Mouse (Mus musculus) liver, embryonic 11.5 days (tissue): ENCODE measurements at regions not wholly inside any gene's neighbourhood (a gene's known extent, or its start where the extent isn't known, plus 50 kb on each side); places are given as distances from the start of the nearest gene placed in this dataset.

Experiments
- ATAC-seq: fragments of 200-750 bp; cut with Nextera tagmentation; replicated peaks from 2 replicates; pipeline ENCODE4 v1.8.0; 2017; ENCODE audit warnings: moderate number of reproducible peaks, mild to moderate bottlenecking, moderate TSS enrichment, moderate library complexity; ENCODE audit not compliant: low FRiP score
- DNase-seq: peaks from one replicate; pipeline ENCODE4 v3.0.0-alpha.2; 2017; ENCODE audit warnings: low spot score
- H3K27ac ChIP-seq: fragments of 300-500 bp; sonication (generic); 2 replicates; pipeline ENCODE4 v1.5.1; 2014; ENCODE audit warnings: mild to moderate bottlenecking, low read depth, low read length, control low read depth
- H3K27me3 ChIP-seq: fragments of 300-500 bp; sonication (generic); replicated peaks from 2 replicates; pipeline ENCODE4 v1.6.1; 2014; ENCODE audit warnings: low read length, mixed read lengths; ENCODE audit not compliant: control insufficient read depth, insufficient read depth
- H3K36me3 ChIP-seq: fragments of 300-500 bp; sonication (generic); 2 replicates; pipeline ENCODE4 v1.6.1; 2014; ENCODE audit warnings: mild to moderate bottlenecking, low read length, moderate library complexity, mixed read lengths; ENCODE audit not compliant: control insufficient read depth, insufficient read depth
- H3K4me1 ChIP-seq: fragments of 300-500 bp; sonication (generic); replicated peaks from 2 replicates; pipeline ENCODE4 v1.6.1; 2014; ENCODE audit warnings: low read length, mixed read lengths; ENCODE audit not compliant: control insufficient read depth, insufficient read depth
- H3K4me2 ChIP-seq: fragments of 300-500 bp; sonication (generic); 2 replicates; pipeline ENCODE4 v1.6.1; 2014; ENCODE audit warnings: mild to moderate bottlenecking, control low read depth, moderate library complexity
- H3K4me3 ChIP-seq: fragments of 300-500 bp; sonication (generic); 2 replicates; pipeline ENCODE4 v1.5.1; 2014; ENCODE audit warnings: low read depth, low read length, control low read depth
- H3K9ac ChIP-seq: fragments of 300-500 bp; sonication (generic); 2 replicates; pipeline ENCODE4 v1.6.1; 2014; ENCODE audit warnings: low read depth, low read length, control low read depth
- H3K9me3 ChIP-seq: fragments of 300-500 bp; sonication (generic); 2 replicates; pipeline ENCODE4 v1.6.1; 2016; ENCODE audit warnings: low read length, inconsistent platforms, mixed read lengths; ENCODE audit not compliant: control insufficient read depth
- WGBS: fragments of 180-500 bp; shearing (Covaris S2); extraction: QIAGEN DNeasy Blood & Tissue Kit; methylation state at CpG from one replicate; pipeline ENCODE4 v1.1.7; 2014; 5-methylcytosine and 5-hydroxymethylcytosine counted together

- H3K4me1 ChIP-seq = no peaks in the 10 kb centered on the region
- H3K27me3 ChIP-seq = no peaks in the 10 kb centered on the region
- no peak overlapping the region for H3K9ac ChIP-seq
- 56% methylated on average over 1 of the region's 1 CpGs for WGBS
- DNase-seq = no peak
- H3K9me3 ChIP-seq = no peaks in the 10 kb centered on the region
- H3K36me3 ChIP-seq = no peaks in the 10 kb centered on the region
- no peak for ATAC-seq
- no peak overlapping the region for H3K27ac ChIP-seq
- no peak overlapping the region for H3K4me2 ChIP-seq
- H3K4me3 ChIP-seq = no peak overlapping the region
These were observed 160.8 kb downstream of the Pdgfra start for GRCm38 (mm10) chr5:75312897-75313296.

GRCm38 (mm10) chr5:75315956-75316355, 163.9 kb downstream of the Pdgfra start:
- Histone ChIP-seq H3K9ac (no peak overlapping the region), H3K9me3 (no peaks in the 10 kb centered on the region), H3K27me3 (no peaks in the 10 kb centered on the region), H3K36me3 (no peaks in the 10 kb centered on the region), H3K4me2 (no peak overlapping the region), H3K4me3 (no peak overlapping the region), H3K4me1 (no peaks in the 10 kb centered on the region), H3K27ac (no peak overlapping the region)
- ATAC-seq (no peak), DNase-seq (no peak)
- 82% methylated on average over 1 of the region's 1 CpGs for WGBS

GRCm38 (mm10) chr5:75320536-75320935, 168.4 kb downstream of the Pdgfra start:
- no peak for ATAC-seq

GRCm38 (mm10) chr5:75334050-75334449, 182.0 kb downstream of the Pdgfra start:
- Histone ChIP-seq H3K4me3 (no peak overlapping the region), H3K27ac (no peak overlapping the region), H3K27me3 (no peaks in the 10 kb centered on the region), H3K4me1 (no peaks in the 10 kb centered on the region), H3K4me2 (no peak overlapping the region), H3K9me3 (no peaks in the 10 kb centered on the region), H3K9ac (no peak overlapping the region), H3K36me3 (no peaks in the 10 kb centered on the region)
- ATAC-seq = no peak
- WGBS = 61% methylated on average over 3 of the region's 3 CpGs
- DNase-seq = no peak

More at GRCm38 (mm10) chr5:75320536-75320935, 168.4 kb downstream of the Pdgfra start:
- Histone ChIP-seq H3K9me3 (no peaks in the 10 kb centered on the region), H3K27me3 (no peaks in the 10 kb centered on the region), H3K36me3 (no peaks in the 10 kb centered on the region), H3K4me1 (no peaks in the 10 kb centered on the region), H3K27ac (no peak overlapping the region), H3K9ac (no peak overlapping the region), H3K4me2 (no peak overlapping the region), H3K4me3 (no peak overlapping the region)
- no peak for DNase-seq
- WGBS = 78% methylated on average over 2 of the region's 2 CpGs

- no peak overlapping the region for H3K9ac ChIP-seq
- 80% methylated on average over 11 of the region's 11 CpGs for WGBS
- no peaks in the 10 kb centered on the region for H3K36me3 ChIP-seq
- ATAC-seq = no peak
- H3K4me3 ChIP-seq = no peak overlapping the region
- no peaks in the 10 kb centered on the region for H3K4me1 ChIP-seq
- H3K4me2 ChIP-seq = no peak overlapping the region
- no peaks in the 10 kb centered on the region for H3K27me3 ChIP-seq
- DNase-seq = no peak
- H3K27ac ChIP-seq = no peak overlapping the region
- no peaks in the 10 kb centered on the region for H3K9me3 ChIP-seq
These were observed 184.4 kb downstream of the Pdgfra start for GRCm38 (mm10) chr5:75336454-75336853.

- no peak for ATAC-seq
- 91% methylated on average over 11 of the region's 11 CpGs for WGBS
- no peak for DNase-seq
These were observed 186.3 kb downstream of the Pdgfra start for GRCm38 (mm10) chr5:75338439-75338838.

GRCm38 (mm10) chr5:75342599-75342998, 190.5 kb downstream of the Pdgfra start:
- H3K4me2 ChIP-seq = no peak overlapping the region
- WGBS = 76% methylated on average over 7 of the region's 7 CpGs
- DNase-seq (no peak), ATAC-seq (no peak)
- H3K36me3 ChIP-seq = no peaks in the 10 kb centered on the region
- H3K9me3 ChIP-seq = no peaks in the 10 kb centered on the region
- H3K4me1 ChIP-seq = no peaks in the 10 kb centered on the region
- H3K9ac ChIP-seq = no peak overlapping the region
- no peak overlapping the region for H3K27ac ChIP-seq
- H3K4me3 ChIP-seq = no peak overlapping the region
- no peaks in the 10 kb centered on the region for H3K27me3 ChIP-seq

More at GRCm38 (mm10) chr5:75338439-75338838, 186.3 kb downstream of the Pdgfra start:
- no peaks in the 10 kb centered on the region for H3K9me3 ChIP-seq
- no peak overlapping the region for H3K4me3 ChIP-seq
- no peaks in the 10 kb centered on the region for H3K27me3 ChIP-seq
- no peaks in the 10 kb centered on the region for H3K36me3 ChIP-seq
- H3K4me2 ChIP-seq = no peak overlapping the region
- no peak overlapping the region for H3K27ac ChIP-seq
- H3K4me1 ChIP-seq = no peaks in the 10 kb centered on the region
- H3K9ac ChIP-seq = no peak overlapping the region

- no peaks in the 10 kb centered on the region for H3K9me3 ChIP-seq
- 61% methylated on average over 11 of the region's 11 CpGs for WGBS
- no peaks in the 10 kb centered on the region for H3K36me3 ChIP-seq
- no peak overlapping the region for H3K9ac ChIP-seq
- H3K27me3 ChIP-seq = no peaks in the 10 kb centered on the region
- no peak for ATAC-seq
- DNase-seq = no peak
- no peaks in the 10 kb centered on the region for H3K4me1 ChIP-seq
- H3K27ac ChIP-seq = no peak overlapping the region
- H3K4me2 ChIP-seq = no peak overlapping the region
- H3K4me3 ChIP-seq = no peak overlapping the region
These were observed 195.0 kb downstream of the Pdgfra start for GRCm38 (mm10) chr5:75346836-75347773.

- H3K4me3 ChIP-seq = no peak overlapping the region
- WGBS = 74% methylated on average over 5 of the region's 5 CpGs
- no peaks in the 10 kb centered on the region for H3K36me3 ChIP-seq
- no peaks in the 10 kb centered on the region for H3K9me3 ChIP-seq
- no peak for ATAC-seq
- DNase-seq = no peak
- H3K27ac ChIP-seq = no peak overlapping the region
- H3K4me2 ChIP-seq = no peak overlapping the region
- H3K27me3 ChIP-seq = no peaks in the 10 kb centered on the region
- H3K9ac ChIP-seq = no peak overlapping the region
- H3K4me1 ChIP-seq = no peaks in the 10 kb centered on the region
These were observed 195.7 kb downstream of the Pdgfra start for GRCm38 (mm10) chr5:75347774-75348116.
